Mouse (Mus musculus): ENCODE measurements around the gene Mixl1.

DNA sequence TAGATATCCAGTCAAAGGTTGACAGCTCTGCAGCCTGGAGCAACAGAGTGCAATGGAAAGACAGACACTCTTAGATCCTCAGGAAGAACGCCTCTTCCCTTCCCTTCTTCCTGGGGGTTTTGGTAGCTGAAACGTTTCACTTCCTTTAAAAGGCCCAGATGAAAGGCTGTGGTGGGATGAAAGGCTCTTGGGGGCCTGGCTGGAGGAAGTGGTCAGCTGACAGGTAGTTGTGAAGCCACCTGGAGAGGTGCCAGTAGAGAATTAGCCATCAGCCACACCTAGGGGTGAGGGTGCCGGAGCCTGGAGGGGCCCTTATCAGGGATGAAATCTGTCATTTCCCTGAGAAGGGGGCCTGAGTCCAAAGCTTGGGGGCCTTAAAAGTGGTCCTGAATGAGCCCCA is 10.5 kb upstream of the Mixl1 start:
- TF ChIP-seq CTCF (IDR thresholded peaks at IDR 0.05; ENCODE audit: extremely low read depth, insufficient read length, insufficient replicate concordance, low read depth, low read length) (no peak), POLR2A (IDR thresholded peaks at IDR 0.05; ENCODE audit: low read depth, low read length) (no peak)
